Mouse (Mus musculus): ENCODE data around the gene Myl4. TPM values are rescaled to one million over a fixed set of nuclear protein-coding genes. Genes with fewer than 3 reads are reported as not detected.

The Myl4 gene
- polyA plus RNA-seq, 1 experiment from 2014 or later = 492 TPM

- DNase-seq (ENCODE audit: low spot score) (no peak), ATAC-seq (ENCODE audit: low read depth) (no peak)
- H3K36me3 ChIP-seq (ENCODE audit: control insufficient read depth, insufficient read depth, low read length) = no peaks in the 10 kb centered on the region
- H3K4me2 ChIP-seq (ENCODE audit: low read depth, low read length) = no peak overlapping the region
- no peaks in the 10 kb centered on the region for H3K4me1 ChIP-seq (ENCODE audit: control insufficient read depth, insufficient read depth, low read length)
- H3K27me3 ChIP-seq (replicated peaks; ENCODE audit: control insufficient read depth, insufficient read depth, low read length) = no peaks in the 10 kb centered on the region
- no peak overlapping the region for H3K9ac ChIP-seq (ENCODE audit: low read depth, low read length)
- 53% methylated on average over 2 of the region's 2 CpGs for WGBS
- no peak overlapping the region for H3K27ac ChIP-seq (replicated peaks; ENCODE audit: low read depth, low read length)
- H3K4me3 ChIP-seq (ENCODE audit: low read depth, low read length) = no peak overlapping the region
- H3K9me3 ChIP-seq (ENCODE audit: control insufficient read depth, low read length) = no peaks in the 10 kb centered on the region
Observed at GRCm38 (mm10) chr11:104638906-104639305, 88.4 kb downstream of the Myl4 start.

GRCm38 (mm10) chr11:104639634-104640033 lies 89.2 kb downstream of the Myl4 start:
- no peaks in the 10 kb centered on the region for H3K4me1 ChIP-seq (ENCODE audit: control insufficient read depth, insufficient read depth, low read length)
- H3K27me3 ChIP-seq (replicated peaks; ENCODE audit: control insufficient read depth, insufficient read depth, low read length) = no peaks in the 10 kb centered on the region
- no peak overlapping the region for H3K9ac ChIP-seq (ENCODE audit: low read depth, low read length)
- no peak overlapping the region for H3K4me2 ChIP-seq (ENCODE audit: low read depth, low read length)
- no peak overlapping the region for H3K4me3 ChIP-seq (ENCODE audit: low read depth, low read length)
- DNase-seq (ENCODE audit: low spot score) (no peak), ATAC-seq (ENCODE audit: low read depth) (no peak)
- H3K9me3 ChIP-seq (ENCODE audit: control insufficient read depth, low read length) = no peaks in the 10 kb centered on the region
- 70% methylated on average over 9 of the region's 9 CpGs for WGBS
- H3K36me3 ChIP-seq (ENCODE audit: control insufficient read depth, insufficient read depth, low read length) = no peaks in the 10 kb centered on the region
- H3K27ac ChIP-seq (replicated peaks; ENCODE audit: low read depth, low read length) = no peak overlapping the region

- no peak overlapping the region for H3K9ac ChIP-seq (ENCODE audit: low read depth, low read length)
- no peaks in the 10 kb centered on the region for H3K36me3 ChIP-seq (ENCODE audit: control insufficient read depth, insufficient read depth, low read length)
- H3K4me2 ChIP-seq (ENCODE audit: low read depth, low read length) = no peak overlapping the region
- ATAC-seq (ENCODE audit: low read depth) (no peak), DNase-seq (ENCODE audit: low spot score) (no peak)
- WGBS = 79% methylated on average over 10 of the region's 10 CpGs
- H3K4me3 ChIP-seq (ENCODE audit: low read depth, low read length) = no peak overlapping the region
- H3K9me3 ChIP-seq (ENCODE audit: control insufficient read depth, low read length) = no peaks in the 10 kb centered on the region
- no peaks in the 10 kb centered on the region for H3K4me1 ChIP-seq (ENCODE audit: control insufficient read depth, insufficient read depth, low read length)
- H3K27me3 ChIP-seq (replicated peaks; ENCODE audit: control insufficient read depth, insufficient read depth, low read length) = no peaks in the 10 kb centered on the region
- no peak overlapping the region for H3K27ac ChIP-seq (replicated peaks; ENCODE audit: low read depth, low read length)
Observed at GRCm38 (mm10) chr11:104640894-104641293, 90.4 kb downstream of the Myl4 start.

- no peak overlapping the region for H3K4me2 ChIP-seq (ENCODE audit: low read depth, low read length)
- no peaks in the 10 kb centered on the region for H3K4me1 ChIP-seq (ENCODE audit: control insufficient read depth, insufficient read depth, low read length)
- no peaks in the 10 kb centered on the region for H3K36me3 ChIP-seq (ENCODE audit: control insufficient read depth, insufficient read depth, low read length)
- H3K9ac ChIP-seq (ENCODE audit: low read depth, low read length) = no peak overlapping the region
- DNase-seq (ENCODE audit: low spot score) = no peak
- H3K27ac ChIP-seq (replicated peaks; ENCODE audit: low read depth, low read length) = no peak overlapping the region
- H3K9me3 ChIP-seq (ENCODE audit: control insufficient read depth, low read length) = no peaks in the 10 kb centered on the region
- no peak overlapping the region for H3K4me3 ChIP-seq (ENCODE audit: low read depth, low read length)
- H3K27me3 ChIP-seq (replicated peaks; ENCODE audit: control insufficient read depth, insufficient read depth, low read length) = no peaks in the 10 kb centered on the region
- WGBS = 84% methylated on average over 4 of the region's 4 CpGs
- ATAC-seq (ENCODE audit: low read depth) = no peak
Observed at GRCm38 (mm10) chr11:104643236-104643635, 92.8 kb downstream of the Myl4 start.

Other genes with a start within 250 kb of the Myl4 start
- gene Kansl1, start 81.8 kb upstream of the Myl4 start, polyA plus RNA-seq (2014; fragmentation: Nextera tagmentation; extraction: Ambion mirVana) = 26.0 and 27.9 TPM in 2 replicates
- gene Cdc27, start within 50 bp of the Myl4 start, polyA plus RNA-seq (2014; fragmentation: Nextera tagmentation; extraction: Ambion mirVana) = 44.7 and 47.1 TPM in 2 replicates
- 2.1 and 2.6 TPM in 2 replicates for gene Itgb3, start 57.3 kb downstream of the Myl4 start, polyA plus RNA-seq (2014; fragmentation: Nextera tagmentation; extraction: Ambion mirVana)
- gene Gm11639, start 135.0 kb downstream of the Myl4 start, polyA plus RNA-seq (2014; fragmentation: Nextera tagmentation; extraction: Ambion mirVana) = 0.01 TPM in 1 of 2 replicates, not detected in the other